Mouse (Mus musculus) neural tube, embryonic 15.5 days (tissue): ENCODE results near the gene Klhl25. TPM values are rescaled to one million over a fixed set of nuclear protein-coding genes. Genes with fewer than 3 reads are reported as not detected.

Experiments
- ATAC-seq: fragments of 200-750 bp; cut with Nextera tagmentation; 2 replicates; pipeline ENCODE4 v1.8.0; 2017; ENCODE audit warnings: mild to moderate bottlenecking, moderate TSS enrichment, moderate library complexity; ENCODE audit not compliant: low FRiP score
- H3K27ac ChIP-seq: fragments of 300-500 bp; sonication (generic); replicated peaks from 2 replicates; pipeline ENCODE4 v1.5.1; 2015; ENCODE audit warnings: mild to moderate bottlenecking, inconsistent platforms
- H3K27me3 ChIP-seq: fragments of 300-500 bp; sonication (generic); replicated peaks from 2 replicates; pipeline ENCODE4 v1.6.1; 2015; ENCODE audit warnings: inconsistent platforms
- H3K36me3 ChIP-seq: fragments of 300-500 bp; sonication (generic); 2 replicates; pipeline ENCODE4 v1.6.1; 2015; ENCODE audit warnings: inconsistent platforms
- H3K4me1 ChIP-seq: fragments of 300-500 bp; sonication (generic); 2 replicates; pipeline ENCODE4 v1.6.1; 2015; ENCODE audit warnings: inconsistent platforms
- H3K4me2 ChIP-seq: fragments of 300-500 bp; sonication (generic); 2 replicates; pipeline ENCODE4 v1.6.1; 2015; ENCODE audit warnings: inconsistent platforms, mild to moderate bottlenecking, moderate library complexity
- H3K4me3 ChIP-seq: fragments of 300-500 bp; sonication (generic); replicated peaks from 2 replicates; pipeline ENCODE4 v1.5.1; 2015; ENCODE audit warnings: mild to moderate bottlenecking, inconsistent platforms
- H3K9ac ChIP-seq: fragments of 300-500 bp; sonication (generic); replicated peaks from 2 replicates; pipeline ENCODE4 v1.6.1; 2015; ENCODE audit warnings: mild to moderate bottlenecking, inconsistent platforms
- H3K9me3 ChIP-seq: fragments of 300-500 bp; sonication (generic); replicated peaks from 2 replicates; pipeline ENCODE4 v1.6.1; 2016; ENCODE audit warnings: inconsistent platforms
- WGBS: fragments of 180-500 bp; shearing (Covaris S2); methylation state at CpG from one replicate; pipeline ENCODE4 v1.1.7; 2015; ENCODE audit warnings: mixed read lengths; 5-methylcytosine and 5-hydroxymethylcytosine counted together
- polyA plus RNA-seq: library from polyadenylated mRNA; unstranded; fragments of >200 nt; fragmentation: Nextera tagmentation; extraction: Ambion mirVana; gene quantifications from 2 replicates; pipeline ENCODE4 v1.2.1, GENCODE M21; 2015

Klhl25 gene
- 22.0 and 22.1 TPM in 2 replicates for polyA plus RNA-seq

DNA sequence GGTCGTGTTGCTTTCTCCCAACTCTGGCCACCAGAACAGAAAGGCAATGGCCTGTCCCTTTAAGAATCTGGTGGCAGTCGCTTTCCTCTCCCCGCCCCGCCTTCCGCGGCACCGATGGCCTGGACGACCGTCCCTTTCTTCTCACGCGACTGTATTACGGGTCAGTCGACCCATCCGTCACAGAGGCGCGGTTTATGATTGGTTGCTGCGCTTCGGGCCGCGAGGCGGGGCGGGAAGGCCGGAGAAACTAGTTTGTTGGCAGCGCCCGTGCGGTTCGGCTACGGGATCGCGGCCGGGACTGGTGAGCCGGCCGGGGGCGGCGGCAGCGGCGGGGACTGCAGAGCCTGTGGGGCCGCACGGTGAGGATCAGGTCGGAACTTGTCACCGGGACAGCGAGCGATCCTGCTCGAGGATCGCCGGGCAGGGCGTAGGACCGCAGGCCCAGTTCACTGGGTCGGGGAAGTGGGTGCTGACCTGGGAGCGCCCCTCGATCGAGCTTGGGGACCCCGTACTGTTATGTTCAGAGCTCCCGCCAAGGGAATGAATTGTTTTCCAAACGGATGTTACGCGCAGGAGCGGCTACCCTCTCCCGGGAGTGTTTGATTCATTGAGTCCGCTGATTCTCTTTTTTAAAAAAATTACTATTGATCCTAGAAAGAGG, at the start of gene Klhl25:
Klhl25 (plus strand) TSS at position 196 of the 661 bp plus-strand sequence.
- Histone ChIP-seq H3K9me3 (no peaks in the 10 kb centered on the region), H3K36me3 (no peaks in the 10 kb centered on the region), H3K27me3 (no peaks in the 10 kb centered on the region), H3K27ac (peak within 1 kb of the TSS; percentile 82), H3K4me1 (peaks cover 44% of the 10 kb centered on the region), H3K9ac (peak within 1 kb of the TSS; percentile 90), H3K4me2 (peak within 1 kb of the TSS; percentile 92), H3K4me3 (peak within 1 kb of the TSS; percentile 97)
- WGBS = under 1% methylated on average over 60 of the region's 60 CpGs
- ATAC-seq = peak; percentile 95

DNA sequence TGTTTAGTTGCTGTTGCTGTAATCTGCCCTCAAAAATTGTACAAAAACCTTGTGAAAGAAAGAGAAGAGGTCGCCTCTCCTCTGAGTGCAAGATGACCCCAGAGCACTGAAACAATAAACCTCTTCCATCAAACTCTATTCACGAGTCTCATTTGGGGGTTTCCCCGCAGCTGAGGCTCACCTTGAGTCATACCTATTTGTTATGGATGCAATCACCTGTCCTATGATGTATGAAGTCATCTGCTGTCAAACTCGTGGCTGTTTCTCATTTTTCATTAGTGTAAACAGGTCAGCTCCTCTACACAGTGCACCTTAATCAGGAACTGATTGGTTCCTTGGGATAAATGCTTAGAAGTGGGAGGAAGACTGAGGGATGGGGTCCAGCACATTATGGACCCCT, 47.6 kb upstream of the Klhl25 start:
- no peak for ATAC-seq
- 81% methylated on average over 4 of the region's 4 CpGs for WGBS

DNA sequence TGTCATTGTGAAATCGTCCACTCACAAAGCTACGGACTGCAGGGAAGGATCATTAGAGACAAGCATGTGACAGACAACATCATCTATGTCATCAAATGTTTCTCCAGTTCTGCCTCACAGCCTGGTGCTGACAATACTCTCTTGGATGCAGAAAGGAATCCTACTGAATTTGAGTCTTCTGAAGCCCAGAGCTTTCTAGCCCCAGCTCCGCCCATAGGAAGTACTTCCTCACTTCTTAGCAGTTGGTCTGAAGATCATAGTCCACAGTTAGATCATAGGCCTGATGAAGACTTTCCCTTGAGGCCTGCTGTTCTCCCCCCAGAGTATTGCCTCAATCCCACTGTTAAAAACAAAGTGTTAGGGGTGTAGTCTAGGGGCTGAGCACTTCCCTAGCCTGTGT, 47.1 kb upstream of the Klhl25 start:
- Histone ChIP-seq H3K4me1 (peaks cover 7% of the 10 kb centered on the region), H3K9me3 (no peaks in the 10 kb centered on the region), H3K27me3 (no peaks in the 10 kb centered on the region), H3K27ac (no peak overlapping the region), H3K4me2 (no peak overlapping the region), H3K4me3 (no peak overlapping the region), H3K9ac (no peak overlapping the region), H3K36me3 (no peaks in the 10 kb centered on the region)
- 89% methylated on average over 3 of the region's 3 CpGs for WGBS
- ATAC-seq = no peak

More for the DNA sequence above, 47.6 kb upstream of the Klhl25 start:
- Histone ChIP-seq H3K4me3 (no peak overlapping the region), H3K36me3 (no peaks in the 10 kb centered on the region), H3K9ac (no peak overlapping the region), H3K4me1 (peaks cover 5% of the 10 kb centered on the region), H3K9me3 (no peaks in the 10 kb centered on the region), H3K27me3 (no peaks in the 10 kb centered on the region), H3K4me2 (no peak overlapping the region), H3K27ac (no peak overlapping the region)

DNA sequence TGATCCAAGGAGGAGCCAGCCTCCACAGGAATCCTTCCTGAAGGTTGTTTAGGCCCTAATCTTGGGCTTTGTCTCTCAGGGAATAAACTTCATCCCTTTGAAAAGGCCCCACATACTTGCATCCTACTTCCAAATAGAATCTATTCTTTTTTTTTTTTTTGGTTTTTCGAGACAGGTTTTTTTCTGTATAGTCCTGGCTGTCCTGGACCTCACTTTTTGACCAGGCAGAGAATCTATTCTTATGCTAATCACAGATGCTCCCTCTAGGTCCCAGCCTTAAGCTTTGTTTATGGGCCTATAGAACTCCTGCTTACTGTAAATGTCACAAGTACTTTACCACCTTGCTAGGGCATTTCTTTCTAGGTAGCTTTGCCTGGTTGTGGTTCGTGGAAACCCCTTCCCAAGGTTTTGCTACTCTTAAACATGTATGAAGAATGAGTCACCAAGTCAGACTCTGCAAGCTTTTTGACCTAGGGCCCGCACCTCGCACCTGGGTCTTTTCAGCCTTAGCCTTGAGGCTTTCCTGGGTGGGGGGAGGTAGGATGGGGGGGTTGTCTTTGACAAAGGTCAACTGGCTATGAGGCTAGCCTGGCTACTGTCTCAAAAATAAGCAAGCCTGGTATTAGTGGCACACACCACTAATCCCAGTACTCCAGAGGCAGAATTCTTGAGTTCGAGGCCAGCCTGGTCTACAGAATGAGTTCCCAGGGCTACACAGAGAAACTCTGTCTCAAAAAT, 46.3 kb upstream of the Klhl25 start:
- Histone ChIP-seq H3K4me1 (0 out of 2 replicates have a peak, but pooled peaks cover 8% of the 10 kb centered on the region), H3K9me3 (no peaks in the 10 kb centered on the region), H3K36me3 (no peaks in the 10 kb centered on the region), H3K4me2 (no peak overlapping the region), H3K27ac (no peak overlapping the region), H3K9ac (no peak overlapping the region), H3K4me3 (no peak overlapping the region), H3K27me3 (no peaks in the 10 kb centered on the region)
- 83% methylated on average over 5 of the region's 5 CpGs for WGBS
- no peak for ATAC-seq

GRCm38 (mm10) chr7:75802887-75803286, 45.2 kb upstream of the Klhl25 start:
- no peak overlapping the region for H3K4me3 ChIP-seq
- H3K4me2 ChIP-seq = no peak overlapping the region
- H3K4me1 ChIP-seq = 0 out of 2 replicates have a peak, but pooled peaks cover 8% of the 10 kb centered on the region
- no peak for ATAC-seq
- H3K36me3 ChIP-seq = no peaks in the 10 kb centered on the region
- WGBS = 77% methylated on average over 3 of the region's 3 CpGs
- no peaks in the 10 kb centered on the region for H3K27me3 ChIP-seq
- H3K9ac ChIP-seq = no peak overlapping the region
- no peaks in the 10 kb centered on the region for H3K9me3 ChIP-seq
- H3K27ac ChIP-seq = no peak overlapping the region

DNA sequence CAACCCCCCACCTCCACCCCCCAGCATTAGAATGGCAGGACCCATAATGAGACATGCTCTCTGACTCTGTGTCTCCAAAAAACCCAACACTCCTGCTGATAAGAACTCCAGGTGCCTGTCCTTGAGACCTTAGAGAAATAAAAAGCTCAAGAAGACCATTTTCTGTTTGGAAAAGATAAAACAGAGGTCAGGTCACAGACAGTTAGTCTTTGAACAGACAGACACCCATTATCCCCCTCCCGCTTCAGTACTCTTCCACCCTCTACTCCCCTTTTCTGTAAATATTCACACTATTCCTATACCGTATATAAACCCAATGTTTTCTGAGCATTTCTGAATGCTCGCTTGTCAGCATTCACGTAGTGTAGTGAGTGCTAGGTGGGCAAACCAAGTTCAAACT, 41.9 kb upstream of the Klhl25 start:
- no peaks in the 10 kb centered on the region for H3K36me3 ChIP-seq
- peak overlapping the region; percentile 37 for H3K27ac ChIP-seq

GRCm38 (mm10) chr7:75806711-75807110, 41.4 kb upstream of the Klhl25 start:
- H3K27me3 ChIP-seq = no peaks in the 10 kb centered on the region
- H3K9ac ChIP-seq = no peak overlapping the region
- H3K9me3 ChIP-seq = no peaks in the 10 kb centered on the region
- 0 out of 2 replicates have a peak, but pooled peaks cover 8% of the 10 kb centered on the region for H3K4me1 ChIP-seq
- peak overlapping the region; percentile 37 for H3K27ac ChIP-seq
- no peak for ATAC-seq
- no peaks in the 10 kb centered on the region for H3K36me3 ChIP-seq
- H3K4me3 ChIP-seq = no peak overlapping the region
- no peak overlapping the region for H3K4me2 ChIP-seq
- 38% methylated on average over 4 of the region's 4 CpGs for WGBS

More for the DNA sequence above, 41.9 kb upstream of the Klhl25 start:
- H3K4me3 ChIP-seq = no peak overlapping the region
- no peaks in the 10 kb centered on the region for H3K27me3 ChIP-seq
- 76% methylated on average over 4 of the region's 4 CpGs for WGBS
- H3K4me2 ChIP-seq = no peak overlapping the region
- H3K4me1 ChIP-seq = 0 out of 2 replicates have a peak, but pooled peaks cover 8% of the 10 kb centered on the region
- no peak overlapping the region for H3K9ac ChIP-seq
- no peaks in the 10 kb centered on the region for H3K9me3 ChIP-seq
- no peak for ATAC-seq

DNA sequence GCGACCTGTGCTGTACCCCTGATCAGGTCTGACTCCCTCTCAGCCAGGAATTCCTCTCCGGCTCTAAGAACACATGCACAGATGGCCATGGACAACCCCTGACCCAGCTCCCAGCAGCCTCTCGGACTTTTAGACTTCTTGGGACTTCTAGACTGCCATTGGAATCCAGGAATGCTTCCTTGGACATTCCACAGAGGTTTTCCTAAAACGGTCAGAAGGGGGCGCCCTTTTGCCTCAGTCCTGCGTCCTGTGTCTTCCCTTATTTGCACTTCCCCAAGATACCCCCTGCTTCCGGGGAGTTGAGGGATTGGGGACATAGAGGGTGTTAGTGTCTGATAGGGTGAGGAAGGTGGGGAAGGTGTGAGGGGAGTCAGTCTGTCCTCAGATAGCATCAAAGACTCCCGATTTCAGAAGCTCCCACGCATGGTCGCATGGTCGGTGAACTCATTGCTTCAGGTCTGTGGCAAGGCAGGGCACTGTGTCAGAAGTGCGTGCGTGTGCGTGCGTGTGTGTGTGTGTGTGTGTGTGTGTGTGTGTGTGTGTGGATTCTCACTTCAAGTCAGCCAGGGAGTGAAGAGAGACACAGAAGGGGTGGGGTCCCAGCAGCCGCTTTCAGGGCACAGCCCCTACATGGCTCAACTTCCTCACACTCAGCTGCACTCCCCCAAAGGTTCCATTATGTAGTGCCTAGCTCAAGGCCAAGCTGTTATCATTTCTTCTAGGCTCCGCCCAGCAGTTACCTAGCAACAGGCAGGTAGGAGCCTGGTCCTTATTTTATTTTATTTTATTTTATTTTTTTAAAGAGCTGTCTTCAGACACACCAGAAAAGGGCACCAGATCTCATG, 40.4 kb upstream of the Klhl25 start:
- Histone ChIP-seq H3K27ac (no peak overlapping the region), H3K36me3 (no peaks in the 10 kb centered on the region), H3K4me2 (no peak overlapping the region), H3K9ac (no peak overlapping the region), H3K4me3 (no peak overlapping the region), H3K4me1 (0 out of 2 replicates have a peak, but pooled peaks cover 8% of the 10 kb centered on the region), H3K27me3 (no peaks in the 10 kb centered on the region), H3K9me3 (no peaks in the 10 kb centered on the region)
- 75% methylated on average over 17 of the region's 17 CpGs for WGBS
- no peak for ATAC-seq

DNA sequence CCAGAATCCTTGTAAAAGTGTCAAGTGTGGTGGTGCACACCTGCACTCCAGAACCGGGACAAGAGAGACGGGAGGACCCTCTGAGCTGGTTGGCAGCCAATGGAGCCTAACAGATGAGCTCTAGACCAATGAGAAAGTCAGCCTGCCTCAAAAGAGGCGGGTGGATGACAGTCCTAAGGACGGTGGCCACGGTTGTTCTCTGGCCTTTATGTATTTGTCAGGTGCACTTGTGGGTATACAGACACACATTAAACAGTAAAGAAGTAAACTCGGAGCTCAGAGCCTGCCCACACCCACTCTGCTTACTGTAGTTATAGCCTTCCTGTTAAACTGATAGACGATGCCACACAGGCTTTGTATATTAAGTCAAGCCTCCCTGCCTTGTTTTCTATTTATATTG, 27.4 kb upstream of the Klhl25 start:
- ATAC-seq = no peak
- Histone ChIP-seq H3K27me3 (no peaks in the 10 kb centered on the region), H3K4me3 (no peak overlapping the region), H3K9me3 (no peaks in the 10 kb centered on the region), H3K4me2 (no peak overlapping the region), H3K27ac (no peak overlapping the region), H3K4me1 (no peaks in the 10 kb centered on the region), H3K9ac (no peak overlapping the region), H3K36me3 (no peaks in the 10 kb centered on the region)
- 90% methylated on average over 7 of the region's 7 CpGs for WGBS

DNA sequence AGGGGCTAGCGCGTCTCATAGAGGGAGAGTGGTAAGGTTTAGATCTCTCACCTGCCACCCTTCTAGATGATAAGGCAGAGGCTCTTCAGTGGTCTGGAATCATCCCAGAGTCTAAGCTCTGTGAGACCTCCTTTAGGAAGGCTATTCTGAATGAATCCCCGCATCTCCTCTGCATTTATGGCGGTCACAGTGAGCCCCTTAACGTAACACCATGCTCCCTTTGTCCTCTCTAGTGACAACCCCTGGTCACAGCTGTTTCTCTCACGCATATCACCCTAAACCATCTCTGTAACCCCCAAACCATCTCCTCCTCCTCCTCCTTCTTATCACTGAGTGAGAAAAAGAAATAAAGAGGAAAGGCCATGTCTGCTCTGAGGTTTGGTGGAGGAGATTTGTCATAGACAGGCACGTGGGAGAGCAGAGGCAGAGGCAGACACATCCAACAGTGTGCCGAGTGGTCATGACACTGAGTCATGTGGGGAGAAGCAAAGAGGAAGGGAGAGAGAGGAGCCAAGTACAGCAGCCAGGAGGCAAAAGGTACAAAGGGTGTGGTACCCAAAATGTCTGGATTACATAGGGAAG, 25.9 kb upstream of the Klhl25 start:
- H3K27me3 ChIP-seq = no peaks in the 10 kb centered on the region
- 81% methylated on average over 8 of the region's 8 CpGs for WGBS
- no peak overlapping the region for H3K27ac ChIP-seq
- H3K4me2 ChIP-seq = no peak overlapping the region
- no peaks in the 10 kb centered on the region for H3K9me3 ChIP-seq
- no peaks in the 10 kb centered on the region for H3K36me3 ChIP-seq
- no peak overlapping the region for H3K4me3 ChIP-seq
- no peak overlapping the region for H3K9ac ChIP-seq
- no peaks in the 10 kb centered on the region for H3K4me1 ChIP-seq
- ATAC-seq = no peak

DNA sequence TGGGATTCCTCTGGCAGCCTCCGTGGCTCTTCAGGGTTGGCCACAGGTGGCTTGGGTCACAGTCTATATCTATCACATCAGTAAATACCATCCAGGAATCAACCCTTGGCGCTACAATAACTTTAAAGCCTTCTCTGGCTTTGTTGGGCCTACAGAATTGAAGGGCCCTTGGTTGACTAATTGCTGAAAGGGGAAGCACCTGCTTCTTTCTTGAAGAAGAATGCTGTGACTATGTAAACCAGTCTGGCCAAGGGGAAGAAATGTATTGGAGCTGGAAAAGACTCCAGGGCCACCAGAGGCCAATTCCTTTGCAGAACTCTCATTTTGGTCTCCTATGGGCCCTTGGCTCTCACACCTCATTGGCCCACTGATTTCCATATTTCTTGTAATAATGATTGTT, 25.0 kb upstream of the Klhl25 start:
- Histone ChIP-seq H3K9ac (no peak overlapping the region), H3K9me3 (no peaks in the 10 kb centered on the region), H3K4me1 (peaks cover 4% of the 10 kb centered on the region), H3K27ac (no peak overlapping the region), H3K4me3 (no peak overlapping the region), H3K36me3 (no peaks in the 10 kb centered on the region), H3K4me2 (no peak overlapping the region), H3K27me3 (no peaks in the 10 kb centered on the region)
- WGBS = 82% methylated on average over 2 of the region's 2 CpGs
- no peak for ATAC-seq
